Mouse (Mus musculus): ENCODE data around the gene OR5BS1P. TPM values are rescaled to one million over a fixed set of nuclear protein-coding genes. Genes with fewer than 3 reads are reported as not detected.
A peak's percentile ranks its signal among the peaks of the same experiment; 100 is the strongest.
"Not testable (repeated sequence)": the region's sequence is repeated elsewhere in the genome, so short reads cannot be mapped to it uniquely, and the experiment has no call there.

The OR5BS1P gene
- polyA plus RNA-seq, 1 experiment from 2014 or later, result not detected

DNA sequence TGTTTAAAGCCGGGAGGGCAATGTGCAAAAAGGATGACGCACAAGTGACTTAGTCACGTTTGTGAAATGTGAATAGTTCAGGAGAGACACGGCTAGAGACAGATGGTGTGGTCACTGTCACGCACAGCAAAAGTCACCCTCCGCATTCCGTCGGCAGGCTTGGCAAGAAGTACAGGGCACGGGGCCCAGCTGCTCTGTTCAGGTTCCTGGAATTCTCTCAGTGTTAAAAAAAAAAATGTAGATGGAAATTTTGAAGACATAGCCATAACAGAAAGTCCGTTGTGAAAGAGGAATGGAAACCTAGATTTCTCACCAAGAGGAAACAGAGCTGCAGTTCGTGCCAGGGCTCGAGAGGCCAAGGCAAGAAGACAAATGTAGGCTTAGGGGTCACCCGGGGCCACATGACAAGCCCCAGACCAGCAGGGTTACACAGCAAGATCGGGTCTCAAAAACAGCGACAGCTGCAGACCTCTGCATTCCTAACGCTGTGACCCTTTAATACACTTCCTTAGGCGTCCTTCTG is 43.2 kb downstream of the OR5BS1P start:
- H3K4me2 ChIP-seq, result peak overlapping the region; percentile 40
- H3K4me1 ChIP-seq (ENCODE audit: insufficient read depth), result peaks cover 3% of the 10 kb centered on the region; the same call in 1 of the 2 replicates
- H3K4me3 ChIP-seq (ENCODE audit: low read depth, low read length), result no peak overlapping the region
- H3K27me3 ChIP-seq (ENCODE audit: insufficient read depth, low read length), result no peaks in the 10 kb centered on the region
- no peaks in the 10 kb centered on the region for H3K9me3 ChIP-seq (ENCODE audit: low read depth, low read length)
- peaks cover 8% of the 10 kb centered on the region for H3K36me3 ChIP-seq (ENCODE audit: insufficient read depth)
- DNase-seq, result peak; percentile 55
- H3K27ac ChIP-seq (ENCODE audit: low read depth), result 0 out of 2 replicates have a peak overlapping the region, but pooled peaks have one; percentile 30
- WGBS, result 22% methylated on average over 17 of the region's 17 CpGs
- ATAC-seq (ENCODE audit: insufficient read depth), result no peak; the same call in 1 of the 2 replicates
- no peak for TF ChIP-seq CTCF (IDR thresholded peaks at IDR 0.05; ENCODE audit: low read depth)
- H3K9ac ChIP-seq, result no peak overlapping the region

DNA sequence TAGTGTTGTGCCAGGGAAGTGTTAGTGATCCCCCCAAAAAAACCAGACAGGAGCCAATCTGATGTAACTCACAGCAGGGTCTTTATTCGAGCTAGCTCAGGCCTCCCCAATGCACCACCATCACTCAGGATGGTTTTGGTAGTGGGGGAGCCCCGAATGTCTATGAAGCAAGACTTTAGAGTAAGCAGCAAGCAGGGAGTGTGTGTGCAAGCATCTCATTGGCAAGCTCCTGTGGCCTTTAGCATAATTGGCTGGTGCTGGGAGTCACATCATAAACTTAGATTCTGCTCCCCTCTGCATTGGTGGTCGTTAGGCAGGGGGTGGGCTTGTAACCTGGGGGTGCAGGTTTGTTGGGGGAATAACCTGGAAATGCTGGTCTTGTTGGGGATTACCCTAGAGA is 44.0 kb downstream of the OR5BS1P start:
- H3K36me3 ChIP-seq (ENCODE audit: insufficient read depth), result peaks cover 16% of the 10 kb centered on the region
- H3K27me3 ChIP-seq (ENCODE audit: insufficient read depth, low read length); H3K4me2 ChIP-seq; DNase-seq; H3K9ac ChIP-seq; ATAC-seq (ENCODE audit: insufficient read depth); H3K9me3 ChIP-seq (ENCODE audit: low read depth, low read length); H3K4me3 ChIP-seq (ENCODE audit: low read depth, low read length); H3K4me1 ChIP-seq (ENCODE audit: insufficient read depth); H3K27ac ChIP-seq (ENCODE audit: low read depth): not testable (repeated sequence)
- WGBS, result 67% methylated on average over 3 of the region's 3 CpGs

DNA sequence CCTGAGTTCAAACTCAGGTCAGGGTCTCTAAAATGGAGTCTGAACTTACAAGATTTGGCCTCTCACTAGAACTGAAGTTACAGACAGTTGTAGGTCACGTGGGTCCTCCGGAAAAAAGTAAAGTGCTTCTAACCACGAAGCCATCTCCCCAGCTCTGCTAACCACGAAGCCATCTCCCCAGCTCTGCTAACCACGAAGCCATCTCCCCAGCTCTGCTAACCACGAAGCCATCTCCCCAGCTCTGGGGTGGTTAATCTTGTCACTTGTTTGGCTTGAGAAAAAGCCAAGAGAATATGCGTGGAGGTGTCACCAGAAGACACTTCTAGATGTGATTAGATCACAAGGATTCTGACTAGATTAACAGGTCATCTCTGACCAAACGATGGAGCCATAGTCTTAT is 44.5 kb downstream of the OR5BS1P start:
- DNase-seq, result no peak
- H3K9ac ChIP-seq, result no peak overlapping the region
- 72% methylated on average over 8 of the region's 8 CpGs for WGBS

DNA sequence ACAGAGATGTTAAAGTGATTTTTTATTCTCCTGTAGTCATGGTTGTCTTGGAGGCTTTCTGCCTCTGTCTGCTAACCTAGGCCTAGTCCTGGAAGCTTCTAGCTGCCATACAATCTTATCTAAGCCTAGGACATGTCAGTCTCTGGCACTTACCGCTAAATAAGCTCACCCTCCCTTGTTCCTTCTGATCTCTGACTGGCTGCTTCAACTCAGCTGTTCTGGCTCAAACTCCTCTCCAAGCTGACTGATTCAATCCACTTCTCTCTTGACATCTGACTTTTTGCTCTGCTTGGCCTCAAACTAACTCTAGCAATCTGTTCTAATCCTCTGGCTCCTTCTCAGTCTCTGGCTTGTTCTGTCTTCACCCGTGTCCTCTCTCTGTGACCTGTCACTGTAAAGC is 45.1 kb downstream of the OR5BS1P start:
- not testable (repeated sequence) for DNase-seq; H3K9me3 ChIP-seq (ENCODE audit: low read depth, low read length); H3K27ac ChIP-seq (ENCODE audit: low read depth); H3K4me3 ChIP-seq (ENCODE audit: low read depth, low read length); H3K4me2 ChIP-seq; H3K4me1 ChIP-seq (ENCODE audit: insufficient read depth); H3K9ac ChIP-seq; ATAC-seq (ENCODE audit: insufficient read depth); H3K27me3 ChIP-seq (ENCODE audit: insufficient read depth, low read length)
- peaks cover 22% of the 10 kb centered on the region for H3K36me3 ChIP-seq (ENCODE audit: insufficient read depth)
- 66% methylated on average over 2 of the region's 2 CpGs for WGBS

More for the DNA sequence above, 44.5 kb downstream of the OR5BS1P start:
- H3K9me3 ChIP-seq (ENCODE audit: low read depth, low read length), result no peaks in the 10 kb centered on the region
- H3K4me3 ChIP-seq (ENCODE audit: low read depth, low read length), result no peak overlapping the region
- H3K27me3 ChIP-seq (ENCODE audit: insufficient read depth, low read length), result no peaks in the 10 kb centered on the region
- peaks cover 16% of the 10 kb centered on the region for H3K36me3 ChIP-seq (ENCODE audit: insufficient read depth)
- ATAC-seq (ENCODE audit: insufficient read depth), result no peak
- H3K4me1 ChIP-seq (ENCODE audit: insufficient read depth), result peaks cover 3% of the 10 kb centered on the region; the same call in 1 of the 2 replicates
- no peak overlapping the region for H3K4me2 ChIP-seq
- TF ChIP-seq CTCF (IDR thresholded peaks at IDR 0.05; ENCODE audit: low read depth), result no peak
- H3K27ac ChIP-seq (ENCODE audit: low read depth), result no peak overlapping the region

DNA sequence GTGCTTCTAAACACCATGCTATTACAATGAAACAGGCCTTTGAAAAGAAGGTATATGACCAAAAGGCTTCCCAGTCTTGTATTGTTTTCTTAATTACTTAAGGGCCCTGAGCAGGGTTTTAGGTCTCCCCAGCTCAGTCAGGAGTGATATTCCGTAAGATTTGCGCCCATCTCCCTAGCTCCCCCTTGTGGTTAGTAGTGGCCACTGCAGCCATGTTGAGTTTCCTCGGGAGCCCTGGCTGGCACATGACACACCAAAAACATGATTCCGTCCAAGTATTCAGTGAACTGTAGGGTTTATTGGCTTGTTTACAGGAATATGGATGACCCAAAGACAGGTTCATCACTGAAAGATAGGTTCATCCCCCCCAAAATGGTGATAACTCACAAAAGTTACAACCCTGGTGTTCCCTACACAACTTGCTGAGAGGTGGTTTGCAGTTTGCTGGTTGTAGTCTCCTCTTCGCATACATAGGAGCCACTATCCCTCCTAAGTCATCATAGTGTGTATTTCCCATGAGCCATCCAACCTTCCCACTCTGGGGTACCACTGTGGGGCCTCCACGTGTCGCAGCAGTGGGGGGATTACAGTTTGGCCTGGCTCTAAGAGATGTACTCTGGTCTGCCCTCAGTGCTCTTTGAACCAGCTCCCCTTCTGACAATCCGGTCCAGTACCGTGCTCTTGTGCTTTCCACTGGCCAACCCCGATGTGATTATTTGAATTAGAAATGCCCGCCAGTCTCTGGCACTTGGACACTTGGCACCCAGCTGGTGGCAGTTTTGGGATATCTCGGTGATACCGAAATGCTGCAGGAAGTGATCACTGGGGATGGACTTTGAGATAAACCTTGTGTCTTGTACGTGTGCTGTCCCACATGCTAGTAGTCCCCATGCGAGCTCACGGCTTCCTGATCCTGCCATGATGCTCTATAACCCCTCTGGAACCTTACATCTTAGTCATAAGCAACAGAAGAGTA is 48.0 kb downstream of the OR5BS1P start:
- Histone ChIP-seq H3K36me3 (ENCODE audit: insufficient read depth) (peaks cover 49% of the 10 kb centered on the region), H3K4me2 (no peak overlapping the region), H3K9me3 (ENCODE audit: low read depth, low read length) (no peaks in the 10 kb centered on the region), H3K4me3 (ENCODE audit: low read depth, low read length) (no peak overlapping the region), H3K27me3 (ENCODE audit: insufficient read depth, low read length) (no peaks in the 10 kb centered on the region), H3K4me1 (ENCODE audit: insufficient read depth) (no peaks in the 10 kb centered on the region), H3K27ac (ENCODE audit: low read depth) (no peak overlapping the region), H3K9ac (no peak overlapping the region)
- 69% methylated on average over 16 of the region's 16 CpGs for WGBS
- peak; percentile 95 for TF ChIP-seq CTCF (IDR thresholded peaks at IDR 0.05; ENCODE audit: low read depth)
- DNase-seq (peak; percentile 76), ATAC-seq (ENCODE audit: insufficient read depth) (0 out of 2 replicates have a peak, but pooled peaks have one; percentile 15)

DNA sequence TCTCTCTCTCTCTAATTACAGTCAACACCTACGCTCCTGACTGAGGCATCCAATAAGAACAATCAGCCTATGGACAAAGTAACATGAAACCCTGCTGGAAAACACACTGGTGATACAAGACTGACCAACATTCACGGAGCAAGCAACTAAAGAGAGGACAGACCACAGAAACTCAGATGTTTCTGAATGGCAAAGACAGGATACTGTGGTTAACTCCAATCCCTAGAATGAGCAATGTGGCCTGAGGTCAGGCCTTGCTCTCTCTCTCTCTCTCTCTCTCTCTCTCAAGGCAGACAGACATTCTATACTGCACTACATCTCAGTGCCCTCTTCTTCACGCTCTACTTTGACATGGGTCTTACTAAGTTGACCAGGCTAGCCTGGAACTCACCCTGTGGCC is 51.5 kb downstream of the OR5BS1P start:
- Histone ChIP-seq H3K27me3 (ENCODE audit: insufficient read depth, low read length) (no peaks in the 10 kb centered on the region), H3K4me1 (ENCODE audit: insufficient read depth) (no peaks in the 10 kb centered on the region), H3K4me2 (no peak overlapping the region), H3K4me3 (ENCODE audit: low read depth, low read length) (no peak overlapping the region), H3K27ac (ENCODE audit: low read depth) (no peak overlapping the region), H3K9ac (no peak overlapping the region), H3K36me3 (ENCODE audit: insufficient read depth) (peaks cover 84% of the 10 kb centered on the region), H3K9me3 (ENCODE audit: low read depth, low read length) (no peaks in the 10 kb centered on the region)
- DNase-seq, result no peak
- TF ChIP-seq CTCF (IDR thresholded peaks at IDR 0.05; ENCODE audit: low read depth), result no peak
- WGBS, result 91% methylated on average over 3 of the region's 3 CpGs
- ATAC-seq (ENCODE audit: insufficient read depth), result no peak

DNA sequence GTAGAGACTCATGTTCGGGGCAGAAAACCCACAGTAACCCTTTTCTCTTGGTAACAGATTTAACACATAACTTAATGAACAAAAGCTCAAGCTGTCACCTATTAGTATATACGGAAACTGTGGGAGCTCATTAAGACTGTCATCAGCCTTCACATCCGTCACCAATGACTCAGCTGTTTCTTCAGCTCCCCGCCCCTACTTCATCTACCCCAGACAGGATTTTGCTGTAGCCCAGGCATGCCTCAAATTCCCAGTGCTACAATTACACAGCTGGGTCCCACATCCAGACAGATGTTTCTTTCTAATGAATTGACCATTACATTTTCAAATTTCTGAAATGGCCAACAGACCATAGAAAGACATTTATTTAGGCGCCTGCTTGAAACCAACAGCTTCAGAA is 56.4 kb downstream of the OR5BS1P start:
- Histone ChIP-seq H3K36me3 (ENCODE audit: insufficient read depth) (peaks cover 99% of the 10 kb centered on the region), H3K9ac (no peak overlapping the region), H3K4me1 (ENCODE audit: insufficient read depth) (no peaks in the 10 kb centered on the region), H3K9me3 (ENCODE audit: low read depth, low read length) (no peaks in the 10 kb centered on the region), H3K27me3 (ENCODE audit: insufficient read depth, low read length) (no peaks in the 10 kb centered on the region), H3K4me3 (ENCODE audit: low read depth, low read length) (no peak overlapping the region), H3K4me2 (no peak overlapping the region), H3K27ac (ENCODE audit: low read depth) (no peak overlapping the region)
- no peak for ATAC-seq (ENCODE audit: insufficient read depth)
- no peak for TF ChIP-seq CTCF (IDR thresholded peaks at IDR 0.05; ENCODE audit: low read depth)
- WGBS, result 68% methylated on average over 5 of the region's 5 CpGs
- no peak for DNase-seq

Measured in lung, embryonic 14.5 days (tissue).